In the genomic region with DNA sequence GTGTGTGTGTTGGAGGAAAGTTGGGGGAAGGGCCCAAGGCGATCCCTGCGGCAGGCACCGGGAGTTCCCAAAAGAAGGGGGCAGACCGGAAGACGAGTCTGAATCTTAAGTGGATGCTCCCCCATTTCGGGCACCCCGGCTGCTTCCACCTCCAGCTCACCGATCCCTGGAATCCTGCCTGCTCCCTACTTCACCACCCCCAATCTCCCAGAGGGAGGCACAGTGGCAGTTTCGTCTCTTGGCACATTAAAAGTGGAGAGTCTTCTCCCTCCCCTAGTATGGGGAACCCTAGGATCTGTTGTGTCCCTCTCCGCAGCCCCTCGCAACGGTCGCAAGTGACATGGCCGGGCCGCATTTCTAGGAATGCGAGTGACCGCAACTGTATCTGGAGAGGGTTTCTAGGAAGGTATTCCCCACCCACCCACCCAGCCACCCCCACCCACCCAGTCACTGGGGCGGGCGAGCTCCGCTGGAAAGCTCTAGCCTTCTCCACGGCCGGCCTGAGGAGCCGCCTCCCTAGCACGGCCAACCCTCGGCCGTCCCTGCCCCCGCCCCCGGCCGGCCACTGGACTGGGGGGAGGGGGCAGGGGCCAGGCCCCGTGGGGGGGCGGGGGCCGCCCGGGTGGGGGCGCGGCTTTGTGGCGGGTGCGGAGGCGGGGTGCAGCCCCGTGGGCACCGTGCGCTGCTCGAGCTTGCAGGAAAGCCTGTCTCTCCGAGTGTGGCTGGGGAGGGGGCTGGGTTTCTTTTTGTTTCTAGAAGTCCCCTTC, we compare ENCODE assay signal across 8 mouse cellular contexts.
DNase-seq lines count a peak whose midpoint lies in the region; ATAC-seq and TF ChIP-seq lines count a peak whose summit lies in the region.

No protein-coding gene starts in this region.

- 0% methylated on average over 23 of the region's 43 CpGs for WGBS in forebrain, embryonic 13.5 days
- WGBS in heart, embryonic 16.5 days = 0% methylated on average over 30 of the region's 43 CpGs

- H3K27ac ChIP-seq in forebrain, embryonic 13.5 days = no peak overlapping the region
- H3K27ac ChIP-seq in heart, embryonic 16.5 days (ENCODE audit: low read length) = peak overlapping the region; percentile 51; the same call in 1 of the 2 replicates

- H3K4me2 ChIP-seq in forebrain, embryonic 13.5 days = peak overlapping the region; percentile 98
- peak overlapping the region; percentile 97 for H3K4me2 ChIP-seq in heart, embryonic 16.5 days (ENCODE audit: low read depth, low read length)

- H3K36me3 ChIP-seq in G1E (replicated peaks) = no peaks in the 10 kb centered on the region
- no peaks in the 10 kb centered on the region for H3K36me3 ChIP-seq in forebrain, embryonic 13.5 days (ENCODE audit: poor library complexity, severe bottlenecking)
- no peaks in the 10 kb centered on the region for H3K36me3 ChIP-seq in heart, embryonic 16.5 days (ENCODE audit: control insufficient read depth, insufficient read depth)

- peak; percentile 38 for DNase-seq in G1E (ENCODE audit: low spot score)
- peak; percentile 85 for DNase-seq in adrenal gland, postnatal 14 days
- peak; percentile 68 to 83 for DNase-seq in kidney, postnatal 4 days
- DNase-seq in lung, postnatal 36 days = peak; percentile 33
- DNase-seq in right cerebral cortex, postnatal 14 days = peak; percentile 71
- no peak for DNase-seq in layer of hippocampus, adult 9-10 months (ENCODE audit: low spot score)

- H3K4me1 ChIP-seq in G1E (ENCODE audit: insufficient read depth, low read depth, low read length) = peaks cover 38% of the 10 kb centered on the region
- peaks cover 65% of the 10 kb centered on the region for H3K4me1 ChIP-seq in forebrain, embryonic 13.5 days
- peaks cover 8% of the 10 kb centered on the region for H3K4me1 ChIP-seq in heart, embryonic 16.5 days (ENCODE audit: control insufficient read depth, insufficient read depth, low read length)

- TF ChIP-seq CTCF in G1E (IDR thresholded peaks at IDR 0.05; ENCODE audit: low read depth, low read length) = no peak

- H3K27me3 ChIP-seq in G1E (ENCODE audit: insufficient read depth, low read length) = peaks cover 79% of the 10 kb centered on the region
- peaks cover 80% of the 10 kb centered on the region for H3K27me3 ChIP-seq in forebrain, embryonic 13.5 days
- no peaks in the 10 kb centered on the region for H3K27me3 ChIP-seq in heart, embryonic 16.5 days (ENCODE audit: control insufficient read depth, insufficient read depth, low read length)

- ATAC-seq in G1E (ENCODE audit: extremely low read depth, insufficient number of reproducible peaks, low FRiP score, poor library complexity, severe bottlenecking) = no peak
- peak; percentile 41 for ATAC-seq in forebrain, embryonic 13.5 days
- peak; percentile 82 for ATAC-seq in heart, embryonic 16.5 days (replicated peaks; ENCODE audit: extremely low read depth, insufficient read depth, low FRiP score)

- H3K4me3 ChIP-seq in G1E (ENCODE audit: low read depth, low read length) = peak overlapping the region; percentile 71
- H3K4me3 ChIP-seq in forebrain, embryonic 13.5 days = peak overlapping the region; percentile 69
- H3K4me3 ChIP-seq in heart, embryonic 16.5 days (ENCODE audit: low read length) = peak overlapping the region; percentile 88

- peak overlapping the region; percentile 79 for H3K9ac ChIP-seq in forebrain, embryonic 13.5 days
- peak overlapping the region; percentile 88 for H3K9ac ChIP-seq in heart, embryonic 16.5 days (ENCODE audit: low read length)

- H3K9me3 ChIP-seq in G1E (replicated peaks) = no peaks in the 10 kb centered on the region
- H3K9me3 ChIP-seq in forebrain, embryonic 13.5 days (replicated peaks) = no peaks in the 10 kb centered on the region
- H3K9me3 ChIP-seq in heart, embryonic 16.5 days (replicated peaks; ENCODE audit: control insufficient read depth, low read length) = no peaks in the 10 kb centered on the region
